Mouse (Mus musculus): Measurements from ENCODE around the gene Cnksr3. TPM values are rescaled to one million over a fixed set of nuclear protein-coding genes. Genes with fewer than 3 reads are reported as not detected.

The Cnksr3 gene
- total RNA-seq, 2 experiments from 2014 or later, result 16.5 to 20.8 TPM

GRCm38 (mm10) chr10:7103872-7104271 lies 108.2 kb downstream of the Cnksr3 start:
- DNase-seq (ENCODE audit: low spot score in 2 of 2), result no peak

DNA sequence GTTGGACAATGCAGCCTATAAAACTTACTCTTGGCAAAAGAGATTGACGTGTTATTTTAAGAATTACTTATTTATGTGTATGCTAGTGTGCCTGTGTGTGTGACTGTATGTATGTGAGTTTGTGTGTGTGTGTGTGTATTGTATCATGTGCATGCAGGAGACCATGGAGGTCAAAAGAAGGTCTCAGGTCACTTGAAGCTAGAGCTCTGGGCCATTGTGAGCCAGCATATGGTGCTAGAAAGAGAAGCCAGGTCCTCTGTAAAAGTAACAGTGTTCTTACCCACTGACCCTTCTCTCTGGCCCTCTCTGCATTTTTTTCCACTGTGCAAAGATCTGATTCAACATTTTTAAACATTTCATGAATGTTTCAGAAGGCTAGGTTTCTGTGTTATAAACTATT lies 134.1 kb downstream of the Cnksr3 start:
- DNase-seq (ENCODE audit: low spot score in 2 of 2), result no peak

- peak in 1 of 2 experiments; percentile 48 for DNase-seq (ENCODE audit: low spot score in 2 of 2)
Measured at GRCm38 (mm10) chr10:7077389-7077808, 134.6 kb downstream of the Cnksr3 start.

GRCm38 (mm10) chr10:7076662-7077211 lies 135.3 kb downstream of the Cnksr3 start:
- no peak for DNase-seq (ENCODE audit: low spot score in 2 of 2)

- peak; percentile 68 to 80 for DNase-seq (ENCODE audit: low spot score in 2 of 2)
Measured at GRCm38 (mm10) chr10:7076201-7076600, 135.8 kb downstream of the Cnksr3 start.

GRCm38 (mm10) chr10:7075661-7076060 lies 136.4 kb downstream of the Cnksr3 start:
- DNase-seq (ENCODE audit: low spot score in 2 of 2), result no peak

DNA sequence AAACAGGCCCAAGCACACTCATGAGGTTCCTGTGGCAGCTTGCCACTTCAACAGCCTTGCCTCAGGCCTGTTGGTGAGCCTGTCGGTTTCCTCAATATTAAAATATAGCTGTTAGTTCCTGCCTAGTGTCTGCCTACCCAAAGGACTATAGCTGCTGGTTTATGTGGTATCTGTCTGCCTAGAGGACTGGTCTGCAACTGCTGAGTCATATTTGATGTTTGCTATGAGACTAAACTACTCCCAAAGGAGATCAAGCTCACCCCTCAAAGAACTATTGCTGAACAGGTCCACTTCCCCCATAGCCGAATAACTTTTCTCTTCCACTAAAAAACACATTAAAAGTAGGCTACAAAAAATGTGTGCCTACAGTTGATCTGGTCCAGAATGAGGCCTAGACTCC lies 137.8 kb downstream of the Cnksr3 start:
- DNase-seq (ENCODE audit: low spot score in 2 of 2), result no peak

GRCm38 (mm10) chr10:7070924-7071323 lies 141.1 kb downstream of the Cnksr3 start:
- no peak for DNase-seq (ENCODE audit: low spot score in 2 of 2)

GRCm38 (mm10) chr10:7070100-7070835 lies 141.8 kb downstream of the Cnksr3 start:
- no peak for DNase-seq (ENCODE audit: low spot score in 2 of 2)

DNA sequence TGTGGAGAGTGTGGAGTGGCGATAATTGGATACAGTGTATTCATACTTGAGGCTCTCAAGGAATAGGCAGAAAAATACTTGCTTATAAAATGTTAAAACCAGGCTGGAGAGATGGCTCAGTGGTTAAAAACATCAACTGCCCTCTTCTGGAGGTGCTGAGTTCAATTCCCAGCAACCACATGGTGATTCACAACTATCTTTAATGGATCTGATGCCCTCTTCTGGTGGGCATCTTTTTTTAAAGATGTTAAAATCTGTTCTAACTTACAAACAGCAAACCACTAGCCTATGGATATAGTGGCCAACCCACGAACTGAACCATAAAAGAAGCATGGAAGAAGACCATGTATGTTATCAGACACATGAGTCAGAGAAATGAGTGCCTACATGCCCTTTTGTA lies 142.9 kb downstream of the Cnksr3 start:
- DNase-seq (ENCODE audit: low spot score in 2 of 2), result no peak

Other genes starting within 250 kb of the Cnksr3 start
- 1 to 10 TPM; 5.7 to 8.0 TPM for gene Ipcef1, start 159.8 kb downstream of the Cnksr3 start, total RNA-seq (2021)

Data from layer of hippocampus, postnatal 14 days (tissue).